Mouse (Mus musculus) limb, embryonic 11.5 days (tissue): ENCODE results near the gene Borcs6. TPM values are rescaled to one million over a fixed set of nuclear protein-coding genes. Genes with fewer than 3 reads are reported as not detected.
"Not testable (repeated sequence)": the region's sequence is repeated elsewhere in the genome, so short reads cannot be mapped to it uniquely, and the experiment has no call there.

Source experiments
- ATAC-seq: fragments of 200-750 bp; cut with Nextera tagmentation; 2 replicates; pipeline ENCODE4 v1.8.0; 2017; ENCODE audit warnings: low read depth; ENCODE audit not compliant: insufficient number of reproducible peaks, low FRiP score, low TSS enrichment
- DNase-seq: peaks from one replicate; pipeline ENCODE4 v3.0.0-alpha.2; 2015; ENCODE audit warnings: low spot score
- H3K27ac ChIP-seq: fragments of 300-500 bp; sonication (generic); replicated peaks from 2 replicates; pipeline ENCODE4 v1.5.1; 2014; ENCODE audit warnings: low read depth, mild to moderate bottlenecking, low read length
- H3K27me3 ChIP-seq: fragments of 300-500 bp; sonication (generic); 2 replicates; pipeline ENCODE4 v1.6.1; 2014; ENCODE audit warnings: mild to moderate bottlenecking, low read length, mixed read lengths; ENCODE audit not compliant: control insufficient read depth, insufficient read depth
- H3K36me3 ChIP-seq: fragments of 300-500 bp; sonication (generic); 2 replicates; pipeline ENCODE4 v1.6.1; 2014; ENCODE audit warnings: mild to moderate bottlenecking, low read length, moderate library complexity, mixed read lengths; ENCODE audit not compliant: control insufficient read depth, insufficient read depth
- H3K4me1 ChIP-seq: fragments of 300-500 bp; sonication (generic); 2 replicates; pipeline ENCODE4 v1.6.1; 2014; ENCODE audit warnings: low read length, mixed read lengths; ENCODE audit not compliant: control insufficient read depth, insufficient read depth
- H3K4me2 ChIP-seq: fragments of 300-500 bp; sonication (generic); 2 replicates; pipeline ENCODE4 v1.6.1; 2014; ENCODE audit warnings: low read depth, mild to moderate bottlenecking, moderate library complexity; ENCODE audit not compliant: severe bottlenecking
- H3K4me3 ChIP-seq: fragments of 300-500 bp; sonication (generic); 2 replicates; pipeline ENCODE4 v1.5.1; 2014; ENCODE audit warnings: low read depth, low read length
- H3K9ac ChIP-seq: fragments of 300-500 bp; sonication (generic); 2 replicates; pipeline ENCODE4 v1.6.1; 2014; ENCODE audit warnings: mild to moderate bottlenecking, low read length
- H3K9me3 ChIP-seq: fragments of 300-500 bp; sonication (generic); 2 replicates; pipeline ENCODE4 v1.6.1; 2016; ENCODE audit warnings: low read length; ENCODE audit not compliant: control insufficient read depth
- WGBS: fragments of 180-500 bp; shearing (Covaris S2); extraction: QIAGEN DNeasy Blood & Tissue Kit; methylation state at CpG from one replicate; pipeline ENCODE4 v1.1.7; 2014; 5-methylcytosine and 5-hydroxymethylcytosine counted together
- polyA plus RNA-seq: library from polyadenylated mRNA; unstranded; fragments of >200 nt; fragmentation: Nextera tagmentation; extraction: Ambion mirVana; gene quantifications from 2 replicates; pipeline ENCODE4 v1.2.1, GENCODE M21; 2014

Borcs6 gene
- polyA plus RNA-seq: 6.2 and 7.0 TPM in 2 replicates

DNA sequence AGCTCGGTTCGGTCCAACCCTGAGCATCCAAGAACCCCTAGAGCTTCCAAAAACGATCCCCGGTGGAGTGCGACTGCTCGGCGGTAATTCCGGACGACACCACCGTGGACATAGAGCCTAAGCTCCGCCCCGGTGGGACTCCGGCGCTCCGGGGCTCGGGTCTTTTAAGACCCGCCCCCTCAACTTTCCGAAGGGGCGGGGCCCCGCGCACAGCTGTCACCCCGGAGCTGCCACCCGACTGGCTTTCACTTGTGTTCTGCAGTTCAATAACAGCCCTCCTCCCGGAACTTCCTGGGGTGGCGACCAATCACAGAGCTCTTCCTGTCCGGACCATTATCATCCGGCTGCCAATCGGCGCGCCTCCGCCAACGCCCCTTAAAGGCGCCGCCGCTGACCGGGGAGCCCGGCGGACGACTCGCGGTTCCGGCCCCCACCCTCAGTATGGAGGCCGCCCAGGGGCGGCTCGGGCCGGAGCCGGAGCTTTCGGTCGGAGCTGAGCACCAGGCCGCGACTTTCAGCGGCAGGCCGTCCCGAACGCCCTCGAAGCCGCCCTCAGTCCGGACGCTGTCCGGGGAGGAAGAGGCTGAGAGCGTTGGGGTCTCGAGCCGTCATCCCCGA, at the start of gene Borcs6:
Borcs6 (plus strand) TSS at position 361 of the 618 bp plus-strand sequence.
- H3K4me3 ChIP-seq: peak within 1 kb of the TSS; percentile 95
- peak within 1 kb of the TSS; percentile 59; the same call in 1 of the 2 replicates for H3K27ac ChIP-seq
- peak within 1 kb of the TSS; percentile 78 for H3K9ac ChIP-seq
- WGBS: under 1% methylated on average over 62 of the region's 64 CpGs
- no peaks in the 10 kb centered on the region for H3K27me3 ChIP-seq
- peak within 1 kb of the TSS; percentile 96 for H3K4me2 ChIP-seq
- H3K4me1 ChIP-seq: peaks cover 22% of the 10 kb centered on the region
- H3K9me3 ChIP-seq: no peaks in the 10 kb centered on the region
- ATAC-seq (peak; percentile 87), DNase-seq (peak; percentile 94)
- no peaks in the 10 kb centered on the region for H3K36me3 ChIP-seq

GRCm38 (mm10) chr11:69010400-69011323, 48.9 kb upstream of the Borcs6 start:
- Histone ChIP-seq H3K9ac (no peak overlapping the region), H3K27me3 (no peaks in the 10 kb centered on the region), H3K4me3 (no peak overlapping the region), H3K36me3 (no peaks in the 10 kb centered on the region), H3K27ac (no peak overlapping the region), H3K4me2 (no peak overlapping the region), H3K4me1 (peaks cover 4% of the 10 kb centered on the region; the same call in 1 of the 2 replicates), H3K9me3 (no peaks in the 10 kb centered on the region)
- ATAC-seq (no peak), DNase-seq (no peak)
- 90% methylated on average over 15 of the region's 15 CpGs for WGBS

GRCm38 (mm10) chr11:69011445-69011844, 48.1 kb upstream of the Borcs6 start:
- DNase-seq, H3K9ac ChIP-seq, H3K9me3 ChIP-seq, H3K36me3 ChIP-seq, H3K27me3 ChIP-seq, H3K4me1 ChIP-seq, H3K27ac ChIP-seq, ATAC-seq: not testable (repeated sequence)
- Histone ChIP-seq H3K4me3 (peak overlapping the region; percentile 51), H3K4me2 (peak overlapping the region; percentile 69)
- WGBS: 64% methylated on average over 2 of the region's 2 CpGs

DNA sequence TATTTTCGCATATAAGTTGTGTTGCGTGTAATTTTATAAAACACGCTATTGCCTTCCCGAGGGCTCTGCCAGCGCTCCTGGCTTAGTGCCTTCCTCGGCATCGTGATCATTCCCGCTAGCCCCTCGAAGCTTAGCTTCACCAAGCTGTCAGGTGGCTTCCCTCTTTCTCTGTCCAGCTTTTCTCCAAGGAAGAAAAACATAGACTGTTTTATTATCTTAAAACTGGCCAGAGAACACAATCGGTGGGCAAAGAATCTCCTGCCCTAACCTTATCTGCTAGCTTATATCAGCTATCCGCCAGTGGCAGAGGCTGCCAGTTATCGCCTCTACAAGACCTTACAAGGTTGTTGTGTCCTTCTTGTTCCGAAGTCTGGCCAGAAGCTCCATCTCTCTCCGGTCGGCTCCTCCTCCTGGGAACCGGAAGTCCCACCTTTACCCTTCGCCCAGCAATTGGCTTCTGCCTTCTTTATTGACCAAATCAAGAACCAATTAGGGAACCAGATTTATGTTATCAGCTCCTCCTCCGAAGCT, 47.4 kb upstream of the Borcs6 start:
- Histone ChIP-seq H3K9ac (peak overlapping the region; percentile 35), H3K4me2 (peak overlapping the region; percentile 69), H3K36me3 (no peaks in the 10 kb centered on the region), H3K9me3 (no peaks in the 10 kb centered on the region), H3K27ac (0 out of 2 replicates have a peak overlapping the region, but pooled peaks have one; percentile 10), H3K4me3 (peak overlapping the region; percentile 51), H3K27me3 (no peaks in the 10 kb centered on the region), H3K4me1 (peaks cover 9% of the 10 kb centered on the region; the same call in 1 of the 2 replicates)
- peak; percentile 85 for DNase-seq
- WGBS: under 1% methylated on average over 18 of the region's 18 CpGs
- no peak for ATAC-seq

DNA sequence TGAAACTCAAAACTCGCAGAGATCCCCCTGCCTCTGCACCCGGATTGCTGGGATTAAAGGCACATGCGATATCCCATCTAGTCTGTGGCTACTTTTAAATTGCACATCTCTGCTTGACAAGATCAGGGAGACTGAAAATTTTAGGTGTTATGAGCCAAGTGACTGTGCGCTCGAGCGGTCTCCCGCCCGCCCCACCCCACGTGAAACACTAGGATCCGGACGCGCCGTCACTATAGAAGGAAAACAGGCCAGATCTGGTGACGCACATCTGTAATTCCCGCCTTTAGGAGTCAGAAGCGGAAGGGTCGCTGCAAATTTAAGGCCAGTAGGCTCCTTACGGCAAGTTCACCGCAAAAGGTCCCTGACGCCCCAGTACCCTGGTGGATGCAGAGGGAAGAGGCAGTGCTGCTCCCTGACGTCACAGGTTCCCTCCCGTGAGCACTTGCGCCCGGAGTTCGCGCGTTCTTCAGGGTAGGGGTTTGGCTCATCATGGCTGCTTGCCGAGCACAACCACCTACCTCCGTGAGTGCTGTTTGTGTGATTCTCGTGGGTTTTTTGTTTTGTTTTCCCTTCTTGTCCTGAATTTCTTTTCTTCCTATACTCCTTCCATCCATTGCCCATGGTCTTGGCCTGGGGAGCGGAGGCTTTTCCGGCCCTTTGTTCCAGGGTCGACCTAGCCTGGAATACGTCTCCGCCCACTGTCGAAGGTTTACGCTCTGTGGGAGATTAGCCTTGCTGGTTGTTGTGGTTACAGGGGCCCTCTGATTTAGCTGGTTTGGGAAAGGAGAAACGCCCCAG, 43.7 kb upstream of the Borcs6 start, which contains the start of gene Ctc1:
Ctc1 (plus strand) TSS at position 268 of the 798 bp plus-strand sequence.
- Histone ChIP-seq H3K9me3 (no peaks in the 10 kb centered on the region), H3K27me3 (no peaks in the 10 kb centered on the region), H3K9ac (peak within 1 kb of the TSS; percentile 85), H3K4me1 (peaks cover 7% of the 10 kb centered on the region; the same call in 1 of the 2 replicates), H3K36me3 (0 out of 2 replicates have a peak, but pooled peaks cover under 1% of the 10 kb centered on the region), H3K4me2 (peak within 1 kb of the TSS; percentile 64), H3K4me3 (peak within 1 kb of the TSS; percentile 60), H3K27ac (peak within 1 kb of the TSS; percentile 87)
- DNase-seq: peak; percentile 95
- 4% methylated on average over 38 of the region's 38 CpGs for WGBS
- peak; percentile 97 for ATAC-seq

DNA sequence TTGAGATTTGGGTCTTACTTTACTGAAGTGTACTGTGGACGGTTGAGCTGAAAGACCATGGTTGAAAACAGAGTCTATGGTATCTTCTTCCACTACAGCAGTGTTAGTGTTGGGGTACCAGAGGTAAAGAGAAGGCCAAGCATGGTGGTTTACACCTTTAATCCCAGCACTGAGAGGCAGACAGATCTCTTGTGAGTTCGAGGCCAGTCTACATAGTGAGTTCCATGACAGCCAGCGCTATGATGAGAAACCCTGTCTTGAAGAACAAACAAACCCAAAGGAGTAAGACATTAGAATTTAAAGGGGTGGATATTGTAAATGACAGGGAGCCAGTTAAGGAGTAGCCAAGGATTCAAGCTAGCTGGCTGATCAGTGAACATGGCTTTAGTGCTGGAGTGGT, 42.8 kb upstream of the Borcs6 start:
- no peaks in the 10 kb centered on the region for H3K27me3 ChIP-seq
- 64% methylated on average over 3 of the region's 3 CpGs for WGBS
- no peak overlapping the region for H3K27ac ChIP-seq
- H3K9ac ChIP-seq: peak overlapping the region; percentile 85
- no peaks in the 10 kb centered on the region for H3K9me3 ChIP-seq
- no peak for DNase-seq
- H3K4me1 ChIP-seq: peaks cover 7% of the 10 kb centered on the region; the same call in 1 of the 2 replicates
- H3K4me2 ChIP-seq: peak overlapping the region; percentile 64
- H3K4me3 ChIP-seq: peak overlapping the region; percentile 60
- H3K36me3 ChIP-seq: 0 out of 2 replicates have a peak, but pooled peaks cover 3% of the 10 kb centered on the region
- ATAC-seq: no peak

- no peaks in the 10 kb centered on the region for H3K27me3 ChIP-seq
- no peaks in the 10 kb centered on the region for H3K9me3 ChIP-seq
- no peak overlapping the region for H3K4me2 ChIP-seq
- H3K27ac ChIP-seq: no peak overlapping the region
- no peak overlapping the region for H3K4me3 ChIP-seq
- no peak overlapping the region for H3K9ac ChIP-seq
- ATAC-seq: no peak
- peaks cover 7% of the 10 kb centered on the region; the same call in 1 of the 2 replicates for H3K4me1 ChIP-seq
- peaks cover 13% of the 10 kb centered on the region for H3K36me3 ChIP-seq
- DNase-seq: no peak
Measured at GRCm38 (mm10) chr11:69020691-69021090, 38.8 kb upstream of the Borcs6 start.
